Mouse (Mus musculus) MEL (cell line): ENCODE measurements at regions not wholly inside any gene's neighbourhood (a gene's known extent, or its start where the extent isn't known, plus 50 kb on each side); places are given as distances from the start of the nearest gene placed in this dataset.

Experiments
- BHLHE40 ChIP-seq: IDR thresholded peaks from 2 replicates; pipeline ENCODE4 v1.6.1; 2012; ENCODE audit warnings: low read depth, mild to moderate bottlenecking, inconsistent platforms, low read length, improper control_type of control experiment, borderline replicate concordance
- CTCF ChIP-seq, 3 experiments: IDR thresholded peaks in 2 of 3; conservative IDR thresholded peaks in 1 of 3; 2 replicates each; pipeline ENCODE4 v1.5.1; 2011 to 2012; ENCODE audit warnings: low read length in 3 of 3, low read depth in 2 of 3, mild to moderate bottlenecking in 2 of 3, improper control_type of control experiment in 1 of 3, inconsistent platforms in 1 of 3, mixed read lengths in 1 of 3, moderate library complexity in 1 of 3; ENCODE audit not compliant: control insufficient read depth in 1 of 3, insufficient read depth in 1 of 3, poor library complexity in 1 of 3, severe bottlenecking in 1 of 3
- E2F4 ChIP-seq: IDR thresholded peaks from 2 replicates; pipeline ENCODE4 v1.6.1; 2011; ENCODE audit warnings: low read depth, low read length, improper control_type of control experiment, borderline replicate concordance
- GABPA ChIP-seq: IDR thresholded peaks from 2 replicates; pipeline ENCODE4 v1.6.1; 2012; ENCODE audit warnings: low read depth, mild to moderate bottlenecking, inconsistent platforms, low read length, improper control_type of control experiment, moderate library complexity
- GATA1 ChIP-seq: IDR thresholded peaks from 2 replicates; pipeline ENCODE4 v1.6.1; 2011; ENCODE audit warnings: low read depth, low read length, improper control_type of control experiment
- KAT2A ChIP-seq: conservative IDR thresholded peaks from 2 replicates; pipeline ENCODE4 v1.6.1; 2012; ENCODE audit warnings: low read depth, low read length, improper control_type of control experiment, inconsistent platforms
- MXI1 ChIP-seq: IDR thresholded peaks from 2 replicates; pipeline ENCODE4 v1.6.1; 2011; ENCODE audit warnings: mild to moderate bottlenecking, low read depth, low read length, improper control_type of control experiment
- NRF1 ChIP-seq: IDR thresholded peaks from 2 replicates; pipeline ENCODE4 v1.6.1; 2014; ENCODE audit warnings: low read depth, mild to moderate bottlenecking, inconsistent platforms, low read length, improper control_type of control experiment, moderate library complexity; ENCODE audit not compliant: poor library complexity, insufficient read depth, severe bottlenecking
- POLR2A ChIP-seq, 2 experiments: IDR thresholded peaks; 2 replicates each; pipeline ENCODE4 v1.6.1; 2011 to 2012; ENCODE audit warnings: low read length in 2 of 2, mild to moderate bottlenecking in 2 of 2, control low read depth in 1 of 2, improper control_type of control experiment in 1 of 2, low read depth in 1 of 2, moderate library complexity in 1 of 2; ENCODE audit not compliant: control insufficient read depth in 1 of 2, insufficient read depth in 1 of 2, poor library complexity in 1 of 2
- POLR2AphosphoS5 ChIP-seq: IDR thresholded peaks from 2 replicates; pipeline ENCODE4 v1.6.1; 2012; ENCODE audit warnings: low read depth, borderline replicate concordance, mild to moderate bottlenecking, inconsistent platforms, low read length, moderate library complexity, mixed read lengths
- RAD21 ChIP-seq: IDR thresholded peaks from 2 replicates; pipeline ENCODE4 v1.6.1; 2011; ENCODE audit warnings: mild to moderate bottlenecking, low read depth, low read length, improper control_type of control experiment
- SMC3 ChIP-seq: IDR thresholded peaks from 2 replicates; pipeline ENCODE4 v1.6.1; 2011; ENCODE audit warnings: low read depth, low read length, improper control_type of control experiment
- TBP ChIP-seq: IDR thresholded peaks from 2 replicates; pipeline ENCODE4 v1.8.0; 2011; ENCODE audit warnings: low read depth, low read length, improper control_type of control experiment
- TCF12 ChIP-seq: IDR thresholded peaks from 2 replicates; pipeline ENCODE4 v1.6.1; 2014; ENCODE audit warnings: low read depth, mild to moderate bottlenecking, inconsistent platforms, low read length, improper control_type of control experiment, moderate library complexity

GRCm38 (mm10) chr3:118418981-118419380, 142.9 kb upstream of the Dpyd start:
- TF ChIP-seq E2F4, result no peak
- TF ChIP-seq MXI1, result no peak
- TF ChIP-seq NRF1, result no peak
- TF ChIP-seq RAD21, result no peak
- TF ChIP-seq GABPA, result no peak
- TF ChIP-seq SMC3, result no peak
- no peak for TF ChIP-seq GATA1
- TF ChIP-seq TBP, result no peak
- TF ChIP-seq CTCF (IDR thresholded peaks at IDR 0.05 in 2 of 3, conservative IDR thresholded peaks at IDR 0.05 in 1 of 3; ENCODE audit: control insufficient read depth in 1 of 3, insufficient read depth in 1 of 3, low read depth in 2 of 3, low read length in 3 of 3, poor library complexity in 1 of 3, severe bottlenecking in 1 of 3), result no peak
- no peak for TF ChIP-seq POLR2A (IDR thresholded peaks at IDR 0.05; ENCODE audit: control insufficient read depth in 1 of 2, insufficient read depth in 1 of 2, low read depth in 1 of 2, low read length in 2 of 2, poor library complexity in 1 of 2)
- no peak for TF ChIP-seq POLR2AphosphoS5
- no peak for TF ChIP-seq BHLHE40
- no peak for TF ChIP-seq KAT2A
- no peak for TF ChIP-seq TCF12
